Mouse (Mus musculus): ENCODE measurements around the gene Fubp1. TPM values are rescaled to one million over a fixed set of nuclear protein-coding genes. Genes with fewer than 3 reads are reported as not detected.

Fubp1 gene
- polyA plus RNA-seq, 1 experiment from 2014 or later: 302 TPM

DNA sequence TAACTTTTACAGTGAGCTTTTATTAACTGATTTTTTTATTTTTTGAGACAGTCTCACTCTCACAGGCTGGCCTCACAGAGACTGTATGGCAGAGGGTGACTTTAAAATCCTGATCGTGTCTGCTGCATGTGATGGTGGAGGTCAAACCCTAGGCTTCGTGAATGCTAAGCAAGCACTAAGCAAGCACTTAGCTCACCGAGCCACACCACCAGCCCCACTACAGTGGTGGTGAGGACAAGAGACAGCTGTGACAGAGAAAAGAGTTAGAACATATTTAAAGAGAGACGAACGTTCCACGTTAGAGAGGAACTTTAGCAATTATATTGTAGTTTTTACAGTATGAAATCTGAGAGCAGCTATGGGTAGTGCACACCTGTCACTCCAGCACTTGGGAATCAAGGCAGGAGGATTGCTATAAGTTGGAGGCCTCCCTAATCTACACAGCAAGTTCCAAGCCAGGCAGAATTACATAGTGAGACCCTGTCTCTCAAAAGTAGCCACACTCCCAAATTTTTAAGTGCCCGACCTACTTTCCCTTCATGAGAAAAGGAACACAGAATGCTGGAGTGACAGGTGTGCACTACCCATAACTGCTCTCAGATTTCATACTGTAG, 37.8 kb upstream of the Fubp1 start:
- H3K4me3 ChIP-seq: no peak overlapping the region
- no peak overlapping the region for H3K4me2 ChIP-seq (replicated peaks)
- no peaks in the 10 kb centered on the region for H3K27me3 ChIP-seq
- H3K36me3 ChIP-seq: no peaks in the 10 kb centered on the region
- H3K4me1 ChIP-seq: no peaks in the 10 kb centered on the region
- WGBS: 84% methylated on average over 7 of the region's 7 CpGs
- H3K27ac ChIP-seq (replicated peaks): no peak overlapping the region
- no peaks in the 10 kb centered on the region for H3K9me3 ChIP-seq
- ATAC-seq (replicated peaks): no peak
- H3K9ac ChIP-seq (replicated peaks): no peak overlapping the region

DNA sequence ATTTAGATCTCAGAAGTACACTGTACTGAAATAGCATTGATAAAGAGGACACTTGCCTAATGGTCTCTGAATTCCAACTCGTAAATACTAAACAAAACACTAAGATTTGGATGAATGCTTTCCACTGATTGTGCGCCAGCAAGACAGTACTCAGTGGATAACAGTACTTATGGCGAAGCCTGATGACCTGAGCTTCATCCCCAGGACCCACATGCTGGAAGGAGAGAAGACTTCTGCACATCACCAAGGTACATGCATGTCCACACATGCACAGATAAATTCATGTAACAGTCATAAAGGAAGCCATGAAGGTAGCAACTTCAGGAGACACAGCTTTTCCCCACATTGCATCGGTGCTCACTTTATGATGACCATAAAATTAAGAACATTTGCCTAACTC, 31.4 kb upstream of the Fubp1 start:
- H3K4me1 ChIP-seq: no peaks in the 10 kb centered on the region
- no peak overlapping the region for H3K9ac ChIP-seq (replicated peaks)
- H3K27me3 ChIP-seq: no peaks in the 10 kb centered on the region
- H3K36me3 ChIP-seq: no peaks in the 10 kb centered on the region
- no peaks in the 10 kb centered on the region for H3K9me3 ChIP-seq
- ATAC-seq (replicated peaks): no peak
- H3K27ac ChIP-seq (replicated peaks): no peak overlapping the region
- no peak overlapping the region for H3K4me2 ChIP-seq (replicated peaks)
- 91% methylated on average over 4 of the region's 4 CpGs for WGBS
- no peak overlapping the region for H3K4me3 ChIP-seq

GRCm38 (mm10) chr3:152179285-152179684, 30.9 kb upstream of the Fubp1 start:
- Histone ChIP-seq H3K4me1 (no peaks in the 10 kb centered on the region), H3K27me3 (no peaks in the 10 kb centered on the region), H3K9me3 (no peaks in the 10 kb centered on the region), H3K4me2 (replicated peaks) (no peak overlapping the region), H3K9ac (replicated peaks) (no peak overlapping the region), H3K36me3 (no peaks in the 10 kb centered on the region), H3K4me3 (no peak overlapping the region), H3K27ac (replicated peaks) (no peak overlapping the region)
- ATAC-seq (replicated peaks): no peak
- 63% methylated on average over 1 of the region's 1 CpGs for WGBS

DNA sequence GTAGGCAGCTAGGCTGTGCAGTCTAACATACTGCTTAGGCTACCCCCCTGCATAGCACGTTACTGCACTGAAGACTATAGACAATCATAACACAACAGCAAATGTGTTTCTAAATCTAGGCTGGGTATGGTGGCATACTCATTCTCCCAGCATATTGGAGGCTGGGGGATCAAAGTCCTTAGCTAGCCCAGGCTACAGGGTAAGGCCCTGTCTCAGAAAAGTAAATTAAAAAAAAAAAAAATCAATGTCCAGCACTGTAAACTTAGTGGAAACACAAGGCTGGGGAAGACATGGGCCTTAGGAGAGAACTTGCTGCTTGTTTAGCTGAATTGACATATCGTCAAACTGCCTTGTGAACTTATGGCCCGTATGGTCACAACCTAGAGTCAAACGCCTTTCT, 29.6 kb upstream of the Fubp1 start:
- H3K4me2 ChIP-seq (replicated peaks): no peak overlapping the region
- no peak overlapping the region for H3K4me3 ChIP-seq
- no peak overlapping the region for H3K27ac ChIP-seq (replicated peaks)
- WGBS: 94% methylated on average over 4 of the region's 4 CpGs
- no peak for ATAC-seq (replicated peaks)
- peaks cover 2% of the 10 kb centered on the region; the same call in 1 of the 2 replicates for H3K36me3 ChIP-seq
- no peak overlapping the region for H3K9ac ChIP-seq (replicated peaks)
- H3K9me3 ChIP-seq: no peaks in the 10 kb centered on the region
- no peaks in the 10 kb centered on the region for H3K27me3 ChIP-seq
- H3K4me1 ChIP-seq: no peaks in the 10 kb centered on the region

GRCm38 (mm10) chr3:152183522-152183921, 26.7 kb upstream of the Fubp1 start:
- Histone ChIP-seq H3K4me3 (no peak overlapping the region), H3K9me3 (no peaks in the 10 kb centered on the region), H3K36me3 (peaks cover 2% of the 10 kb centered on the region; the same call in 1 of the 2 replicates), H3K4me2 (replicated peaks) (no peak overlapping the region), H3K27ac (replicated peaks) (no peak overlapping the region), H3K4me1 (no peaks in the 10 kb centered on the region), H3K9ac (replicated peaks) (no peak overlapping the region), H3K27me3 (no peaks in the 10 kb centered on the region)
- no peak for ATAC-seq (replicated peaks)
- 41% methylated on average over 9 of the region's 9 CpGs for WGBS

DNA sequence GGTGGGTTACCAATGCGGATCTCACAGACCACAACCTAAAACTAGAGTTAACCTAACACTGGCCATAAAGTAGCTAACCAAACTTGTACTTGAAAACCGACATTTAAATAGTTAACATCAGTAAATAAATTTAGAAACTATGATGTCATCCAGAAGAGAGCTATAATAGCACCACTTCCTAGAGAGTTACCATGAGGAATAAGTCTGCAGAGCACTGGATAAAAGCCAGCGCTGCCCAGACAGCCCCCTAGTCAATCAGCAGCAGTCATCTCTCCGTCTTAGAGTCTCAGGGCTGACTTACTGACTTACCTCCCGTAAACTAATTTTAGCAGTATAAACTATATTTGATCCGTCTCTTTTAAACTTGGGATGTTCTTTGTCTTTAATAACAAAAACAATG, 24.1 kb upstream of the Fubp1 start:
- Histone ChIP-seq H3K27ac (replicated peaks) (no peak overlapping the region), H3K4me1 (peaks cover 4% of the 10 kb centered on the region), H3K4me3 (no peak overlapping the region), H3K27me3 (no peaks in the 10 kb centered on the region), H3K36me3 (peaks cover 2% of the 10 kb centered on the region; the same call in 1 of the 2 replicates), H3K4me2 (replicated peaks) (no peak overlapping the region), H3K9ac (replicated peaks) (no peak overlapping the region), H3K9me3 (no peaks in the 10 kb centered on the region)
- no peak for ATAC-seq (replicated peaks)
- 91% methylated on average over 6 of the region's 6 CpGs for WGBS

DNA sequence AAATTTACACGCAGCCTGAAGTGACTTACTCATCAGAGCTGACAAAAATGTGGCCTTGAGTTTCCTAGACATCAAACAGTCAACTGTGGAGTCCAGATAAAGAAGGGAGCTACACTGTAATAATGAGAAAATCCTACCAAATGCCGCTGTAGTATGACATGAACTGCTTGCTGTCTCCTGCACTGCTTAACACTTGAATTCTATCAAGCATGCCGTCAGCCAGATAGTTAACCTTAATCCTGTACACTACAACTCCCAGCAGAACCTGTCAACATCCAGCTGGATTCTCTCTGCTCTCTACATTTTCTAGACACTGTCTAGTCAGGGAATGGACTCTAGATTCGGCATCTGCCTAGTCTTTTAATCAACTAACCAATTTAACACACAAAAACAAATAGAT, 20.9 kb upstream of the Fubp1 start:
- no peak overlapping the region for H3K4me2 ChIP-seq (replicated peaks)
- H3K36me3 ChIP-seq: peaks cover 2% of the 10 kb centered on the region; the same call in 1 of the 2 replicates
- H3K27ac ChIP-seq (replicated peaks): no peak overlapping the region
- H3K4me3 ChIP-seq: no peak overlapping the region
- 81% methylated on average over 4 of the region's 4 CpGs for WGBS
- H3K9me3 ChIP-seq: no peaks in the 10 kb centered on the region
- no peaks in the 10 kb centered on the region for H3K27me3 ChIP-seq
- H3K4me1 ChIP-seq: peaks cover 20% of the 10 kb centered on the region
- H3K9ac ChIP-seq (replicated peaks): no peak overlapping the region
- ATAC-seq (replicated peaks): no peak

DNA sequence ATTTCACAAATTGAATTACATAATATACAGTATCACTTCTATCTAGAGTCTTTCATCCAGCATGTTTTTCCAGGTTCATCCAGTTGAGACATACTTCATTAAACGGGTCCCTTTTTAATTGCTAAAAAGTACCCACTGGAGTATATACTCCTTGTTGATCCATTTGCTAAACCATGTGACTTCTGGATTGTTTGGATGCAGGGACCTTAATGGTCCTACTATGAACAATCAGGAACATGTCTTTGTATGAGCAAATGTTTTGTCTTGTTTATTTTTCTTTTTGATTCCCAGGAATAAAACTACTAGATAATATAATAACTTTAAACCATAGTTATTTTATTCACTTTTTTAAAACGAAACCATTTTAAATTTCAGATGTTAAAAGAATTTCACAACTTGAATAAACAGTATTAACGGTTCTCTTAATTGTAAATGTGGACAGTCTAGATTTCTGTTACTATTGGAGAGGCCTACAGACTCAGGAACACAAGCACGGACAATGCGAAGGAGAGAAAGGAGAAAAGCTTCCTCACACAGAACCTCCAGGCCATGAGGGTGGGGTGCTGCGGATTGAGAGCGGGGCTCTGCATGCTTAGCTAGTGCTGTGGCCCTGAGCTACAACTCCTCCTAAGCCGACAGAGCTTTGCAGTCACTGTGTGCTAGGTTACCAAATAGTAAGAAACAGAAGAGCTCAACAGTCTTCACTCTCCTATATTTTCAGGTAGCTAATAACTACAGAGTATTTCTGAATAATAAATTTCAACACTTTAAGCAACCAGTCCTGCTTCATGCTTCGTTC, 19.3 kb upstream of the Fubp1 start:
- H3K27ac ChIP-seq (replicated peaks): no peak overlapping the region
- H3K4me2 ChIP-seq (replicated peaks): peak overlapping the region; percentile 15; the same call in 1 of the 2 replicates
- H3K9me3 ChIP-seq: no peaks in the 10 kb centered on the region
- H3K36me3 ChIP-seq: no peaks in the 10 kb centered on the region
- ATAC-seq (replicated peaks): no peak
- no peaks in the 10 kb centered on the region for H3K27me3 ChIP-seq
- 0 out of 2 replicates have a peak overlapping the region, but pooled peaks have one; percentile 5 for H3K4me3 ChIP-seq
- 81% methylated on average over 9 of the region's 9 CpGs for WGBS
- H3K9ac ChIP-seq (replicated peaks): no peak overlapping the region
- H3K4me1 ChIP-seq: peaks cover 20% of the 10 kb centered on the region

- H3K4me3 ChIP-seq: peak overlapping the region; percentile 37
- 18% methylated on average over 6 of the region's 6 CpGs for WGBS
- H3K36me3 ChIP-seq: no peaks in the 10 kb centered on the region
- H3K27ac ChIP-seq (replicated peaks): peak overlapping the region; percentile 23; the same call in 1 of the 2 replicates
- H3K27me3 ChIP-seq: no peaks in the 10 kb centered on the region
- H3K4me2 ChIP-seq (replicated peaks): peak overlapping the region; percentile 47
- 0 out of 2 replicates have a peak overlapping the region, but pooled peaks have one; percentile 7 for H3K9ac ChIP-seq (replicated peaks)
- ATAC-seq (replicated peaks): peak; percentile 42; the same call in 1 of the 2 replicates
- no peaks in the 10 kb centered on the region for H3K9me3 ChIP-seq
- H3K4me1 ChIP-seq: peaks cover 20% of the 10 kb centered on the region
Measured at GRCm38 (mm10) chr3:152191791-152192237, 18.4 kb upstream of the Fubp1 start.

GRCm38 (mm10) chr3:152192238-152192931, 17.8 kb upstream of the Fubp1 start:
- no peaks in the 10 kb centered on the region for H3K27me3 ChIP-seq
- no peaks in the 10 kb centered on the region for H3K9me3 ChIP-seq
- 17% methylated on average over 10 of the region's 11 CpGs for WGBS
- no peak for ATAC-seq (replicated peaks)
- peak overlapping the region; percentile 37 for H3K4me3 ChIP-seq
- peak overlapping the region; percentile 24 for H3K9ac ChIP-seq (replicated peaks)
- H3K4me2 ChIP-seq (replicated peaks): peak overlapping the region; percentile 47
- H3K4me1 ChIP-seq: peaks cover 20% of the 10 kb centered on the region
- H3K27ac ChIP-seq (replicated peaks): peak overlapping the region; percentile 23; the same call in 1 of the 2 replicates
- H3K36me3 ChIP-seq: no peaks in the 10 kb centered on the region

DNA sequence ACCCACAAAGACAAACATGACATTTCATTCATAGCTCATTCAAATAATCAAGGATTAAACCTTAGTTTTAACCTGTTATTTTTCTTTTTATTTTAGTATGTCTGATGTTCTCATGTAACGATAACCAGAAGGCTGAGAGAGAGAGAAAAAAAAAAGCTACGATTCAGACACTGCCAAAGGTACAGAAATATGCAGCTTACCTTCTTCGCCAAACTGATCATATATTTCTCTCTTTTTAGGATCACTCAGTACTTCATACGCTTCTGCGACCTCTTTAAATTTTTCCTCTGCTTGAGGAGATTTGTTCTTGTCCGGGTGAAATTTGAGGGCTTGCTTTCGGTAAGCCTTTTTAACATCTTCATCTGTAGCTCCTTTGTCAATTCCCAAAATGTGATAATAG, 17.0 kb upstream of the Fubp1 start:
- Histone ChIP-seq H3K4me3 (peak overlapping the region; percentile 53), H3K27me3 (no peaks in the 10 kb centered on the region), H3K4me1 (peaks cover 20% of the 10 kb centered on the region), H3K36me3 (no peaks in the 10 kb centered on the region), H3K4me2 (replicated peaks) (peak overlapping the region; percentile 50), H3K27ac (replicated peaks) (peak overlapping the region; percentile 84), H3K9ac (replicated peaks) (peak overlapping the region; percentile 49), H3K9me3 (no peaks in the 10 kb centered on the region)
- no peak; the same call in 1 of the 2 replicates for ATAC-seq (replicated peaks)
- WGBS: 8% methylated on average over 7 of the region's 7 CpGs

- WGBS: under 1% methylated on average over 17 of the region's 17 CpGs
- Histone ChIP-seq H3K4me2 (replicated peaks) (peak overlapping the region; percentile 50), H3K4me1 (peaks cover 20% of the 10 kb centered on the region), H3K27me3 (no peaks in the 10 kb centered on the region), H3K4me3 (peak overlapping the region; percentile 53), H3K27ac (replicated peaks) (peak overlapping the region; percentile 84), H3K9ac (replicated peaks) (peak overlapping the region; percentile 49), H3K36me3 (no peaks in the 10 kb centered on the region), H3K9me3 (no peaks in the 10 kb centered on the region)
- ATAC-seq (replicated peaks): peak; percentile 99
Measured at GRCm38 (mm10) chr3:152193635-152194097, 16.6 kb upstream of the Fubp1 start.

Data from forebrain, embryonic 15.5 days (tissue).